Mouse (Mus musculus) granulocyte monocyte progenitor cell, adult 5-6 weeks (primary cell): ENCODE data around the gene Amotl2. TPM values are rescaled to one million over a fixed set of nuclear protein-coding genes. Genes with fewer than 3 reads are reported as not detected.

Source experiments
- ATAC-seq: replicated peaks from 2 replicates; pipeline ENCODE4 v1.8.0; 2016; ENCODE audit warnings: mild to moderate bottlenecking, moderate TSS enrichment, inconsistent platforms; ENCODE audit not compliant: poor library complexity, severe bottlenecking
- total RNA-seq, 2 experiments: library from RNA; stranded (forward) in 1 of 2; stranded (reverse) in 1 of 2; fragments of 200-712, 200-1000 nt in 1 of 2; fragments of >200 nt in 1 of 2; fragmentation: Nextera tagmentation in 1 of 2; gene quantifications; 2 replicates each; pipeline ENCODE4 v1.2.3; 2014 to 2017

The Amotl2 gene
- 1.8 and 1.9 TPM in 2 replicates for total RNA-seq (2014; fragmentation: Nextera tagmentation)
- total RNA-seq (2017) = 2.5 and 2.6 TPM in 2 replicates

- ATAC-seq = no peak
Observed at GRCm38 (mm10) chr9:102716481-102717163, at the start of gene Amotl2. Gene Amotl2, plus strand, starts transcription at chr9:102716672.

DNA sequence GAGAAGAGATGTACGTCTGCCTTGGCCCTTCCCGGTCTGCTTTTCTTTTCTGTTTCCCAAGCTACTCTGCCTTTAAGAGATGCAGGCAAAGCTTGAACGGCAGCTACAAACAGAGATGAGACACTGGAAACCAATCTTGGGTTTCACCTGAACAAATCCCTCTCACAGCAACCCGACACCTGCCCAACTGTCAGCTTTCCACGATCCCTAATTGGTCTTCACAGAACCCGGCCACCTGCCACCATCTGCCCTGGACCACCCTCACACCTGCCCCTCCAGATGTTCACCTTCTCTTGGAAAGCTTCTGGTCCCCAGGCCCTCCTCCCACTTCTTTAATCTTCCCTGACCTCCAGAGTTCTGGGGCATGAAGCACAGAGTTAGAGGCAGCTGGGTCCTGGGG, 48.4 kb upstream of the Amotl2 start:
- no peak for ATAC-seq

DNA sequence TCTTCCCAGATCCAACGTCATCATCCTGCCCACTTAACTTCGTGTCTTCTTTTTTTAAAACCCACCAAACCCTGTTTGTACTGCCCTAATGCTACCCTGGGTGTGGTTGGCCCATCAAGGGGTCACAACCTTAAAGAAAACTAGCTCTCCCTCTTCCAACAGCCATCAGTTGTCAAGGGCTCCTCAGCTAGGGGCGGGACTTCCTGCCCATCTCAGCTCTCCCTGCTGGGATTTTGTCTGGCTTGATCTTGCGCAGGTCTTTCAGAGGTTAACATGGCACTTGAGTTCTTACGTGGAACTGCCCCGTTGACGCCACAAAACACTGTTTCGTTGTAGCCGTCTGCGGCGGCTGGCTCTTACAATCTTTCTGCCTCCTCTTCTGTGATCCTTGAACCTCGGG, 47.6 kb upstream of the Amotl2 start:
- ATAC-seq = no peak

DNA sequence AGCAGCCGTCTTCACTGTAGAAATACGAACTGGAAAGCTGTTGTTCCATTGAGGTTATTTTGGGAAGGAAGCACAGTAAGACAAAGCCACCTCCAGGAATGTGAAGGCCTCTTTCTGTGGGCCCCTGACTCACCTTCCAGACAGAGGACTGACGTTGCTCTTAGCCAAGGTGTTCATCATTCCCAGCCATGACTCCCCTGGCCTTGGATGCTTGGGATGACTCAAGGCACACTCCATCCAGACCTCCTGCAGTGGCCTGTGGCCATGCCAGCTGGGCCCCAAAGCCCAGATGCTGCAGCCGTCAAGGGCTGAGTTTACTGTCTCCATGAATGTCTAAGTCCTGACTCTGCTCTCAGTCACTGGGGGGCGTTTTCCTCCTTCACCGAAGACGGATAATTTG, 43.1 kb upstream of the Amotl2 start:
- ATAC-seq = no peak

GRCm38 (mm10) chr9:102675922-102676321, 40.5 kb upstream of the Amotl2 start:
- no peak for ATAC-seq

DNA sequence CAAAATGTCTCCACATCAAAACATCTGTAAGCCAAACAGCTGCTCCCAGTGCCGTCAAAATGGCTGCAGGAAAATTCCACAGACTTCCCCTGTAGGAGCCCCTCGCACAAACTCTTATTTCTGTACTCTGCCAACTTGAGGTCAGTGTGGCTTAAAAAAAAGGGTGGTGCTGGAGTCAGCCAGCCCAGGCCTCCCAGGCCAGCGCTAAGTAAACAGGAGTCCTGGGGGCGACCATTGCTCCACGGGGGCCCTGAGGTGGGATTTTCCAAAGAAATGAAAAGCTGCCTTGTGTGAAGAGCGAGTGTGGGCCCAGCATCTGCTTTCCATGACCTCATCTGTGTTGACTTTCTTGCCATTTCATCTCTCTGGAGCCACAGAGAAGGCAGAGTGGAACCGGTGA, 35.0 kb upstream of the Amotl2 start:
- no peak for ATAC-seq

DNA sequence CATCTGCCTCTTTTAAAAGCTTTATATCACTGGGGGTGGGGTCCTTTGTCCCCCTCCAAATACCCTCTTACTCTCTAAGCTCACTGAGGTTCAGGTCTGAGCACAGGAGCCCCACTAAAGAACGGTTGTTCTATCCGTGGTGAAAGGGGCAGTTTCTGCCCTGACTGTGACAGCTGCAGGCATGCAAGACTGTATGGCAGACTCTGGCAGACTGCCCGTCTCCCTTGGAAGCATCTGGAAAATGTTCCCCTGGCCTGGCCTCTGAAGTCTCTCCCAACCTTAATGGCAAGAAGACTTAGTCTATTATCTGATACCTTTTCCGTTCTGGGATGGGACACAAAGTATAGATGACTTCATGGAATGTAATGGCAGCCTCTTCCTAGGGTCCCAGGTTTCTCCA, 28.5 kb upstream of the Amotl2 start:
- ATAC-seq = no peak

GRCm38 (mm10) chr9:102689406-102689939, 27.0 kb upstream of the Amotl2 start:
- ATAC-seq = no peak

DNA sequence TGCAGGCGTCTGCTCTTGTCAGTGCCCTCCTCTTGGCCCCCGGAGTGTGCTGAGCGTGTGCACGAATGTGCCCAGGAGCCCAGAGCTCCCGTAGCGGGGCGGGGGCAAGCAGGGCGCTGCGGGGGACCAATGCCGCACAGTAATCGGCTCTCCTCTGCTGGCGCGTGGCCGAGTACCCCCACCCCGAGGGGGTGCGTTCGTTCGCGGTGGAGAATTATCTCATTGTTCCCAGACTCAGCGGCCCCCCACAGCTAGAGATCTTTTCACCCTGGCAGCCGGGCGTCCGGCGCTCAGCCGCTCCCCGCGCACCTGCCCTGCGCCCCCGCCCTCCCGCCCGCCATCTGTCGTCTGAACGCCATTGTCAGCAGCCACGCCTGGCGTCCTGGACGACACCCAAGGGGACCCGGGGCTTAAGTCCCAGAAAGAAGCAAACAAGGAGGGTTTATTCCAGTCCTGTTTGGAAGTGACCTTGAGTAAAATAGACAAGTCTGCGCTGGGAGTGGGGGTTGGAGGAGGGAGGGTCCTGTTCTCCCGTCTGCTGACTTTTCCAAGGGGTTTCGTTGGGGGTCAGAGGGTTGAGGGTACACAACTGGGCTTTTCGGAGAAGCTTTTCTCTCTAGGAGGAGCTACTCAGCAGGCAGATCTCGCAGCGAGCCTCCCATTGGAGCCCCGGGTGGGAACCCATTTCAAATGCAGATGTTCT, 26.4 kb upstream of the Amotl2 start:
- no peak for ATAC-seq

GRCm38 (mm10) chr9:102690891-102691290, 25.6 kb upstream of the Amotl2 start:
- no peak for ATAC-seq

DNA sequence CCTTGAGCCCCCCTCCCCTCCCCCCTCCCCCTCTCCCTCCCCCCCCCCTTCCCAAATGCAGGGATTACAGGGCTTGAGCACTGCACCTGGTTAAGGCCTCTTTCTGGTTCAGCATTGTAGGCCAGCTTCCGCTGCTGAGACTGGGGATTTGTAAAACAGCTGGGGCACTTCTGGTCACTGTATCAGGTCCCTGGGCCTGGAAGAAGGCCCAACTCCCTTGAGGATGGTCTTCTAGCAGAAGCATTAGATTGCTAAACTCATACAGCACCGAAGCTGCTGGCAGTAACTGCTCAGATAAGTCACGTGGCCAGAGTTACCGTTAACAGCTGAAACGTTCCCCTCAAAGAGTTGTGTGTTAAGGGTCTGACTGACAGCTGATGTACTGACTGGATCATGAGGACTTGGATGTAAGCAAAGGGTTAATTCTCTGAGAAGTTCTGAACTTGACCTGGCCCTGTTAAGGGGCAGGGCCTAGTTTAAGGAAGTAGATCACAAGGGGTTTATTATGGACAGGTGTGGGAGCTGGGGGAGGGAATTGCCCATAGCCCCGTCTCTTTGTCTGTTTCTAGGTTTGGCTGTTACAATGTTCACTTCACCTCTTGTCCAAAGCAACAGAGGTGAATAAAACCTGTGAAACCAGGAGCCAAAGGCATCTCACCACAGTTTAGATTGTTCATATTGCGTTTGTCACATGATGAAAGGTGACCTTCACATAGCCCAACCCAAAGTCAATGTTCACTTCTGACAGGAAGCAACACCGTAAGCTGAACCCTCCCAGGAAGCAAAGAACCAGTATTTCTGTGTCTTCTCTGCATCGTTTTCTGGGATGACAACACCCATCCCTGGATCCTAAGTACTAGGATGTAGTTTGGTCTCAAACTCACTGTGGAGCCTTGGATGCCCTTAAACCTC, 23.7 kb upstream of the Amotl2 start:
- ATAC-seq = no peak

GRCm38 (mm10) chr9:102701042-102701441, 15.4 kb upstream of the Amotl2 start:
- ATAC-seq = no peak

- no peak for ATAC-seq
Observed at GRCm38 (mm10) chr9:102709504-102710135, 6.9 kb upstream of the Amotl2 start.

GRCm38 (mm10) chr9:102710520-102710919, 6.0 kb upstream of the Amotl2 start:
- no peak for ATAC-seq

- peak; percentile 25; the same call in 1 of the 2 replicates for ATAC-seq
Observed at GRCm38 (mm10) chr9:102713797-102714196, 2.7 kb upstream of the Amotl2 start.

- peak; percentile 52 for ATAC-seq
Observed at GRCm38 (mm10) chr9:102714893-102715505, 1.5 kb upstream of the Amotl2 start.

GRCm38 (mm10) chr9:102715506-102715900, 969 bp upstream of the Amotl2 start:
- ATAC-seq = no peak

- peak; percentile 68 for ATAC-seq
Observed at GRCm38 (mm10) chr9:102717164-102717885, 853 bp downstream of the Amotl2 start.
